Mouse (Mus musculus) intestine, embryonic 16.5 days (tissue): ENCODE data around the gene Marveld2. TPM values are rescaled to one million over a fixed set of nuclear protein-coding genes. Genes with fewer than 3 reads are reported as not detected.

Experiments
- ATAC-seq: fragments of 200-750 bp; cut with Nextera tagmentation; 2 replicates; pipeline ENCODE4 v1.8.0; 2017; ENCODE audit warnings: moderate TSS enrichment, moderate library complexity
- H3K27ac ChIP-seq: fragments of 300-500 bp; sonication (generic); 2 replicates; pipeline ENCODE4 v1.5.1; 2014; ENCODE audit warnings: mild to moderate bottlenecking, low read length
- H3K27me3 ChIP-seq: fragments of 300-500 bp; sonication (generic); replicated peaks from 2 replicates; pipeline ENCODE4 v1.6.1; 2014; ENCODE audit warnings: low read length, control low read depth, mixed read lengths; ENCODE audit not compliant: control insufficient read depth, insufficient read depth
- H3K36me3 ChIP-seq: fragments of 300-500 bp; sonication (generic); 2 replicates; pipeline ENCODE4 v1.6.1; 2014; ENCODE audit warnings: low read length, control low read depth; ENCODE audit not compliant: control insufficient read depth, insufficient read depth
- H3K4me1 ChIP-seq: fragments of 300-500 bp; sonication (generic); 2 replicates; pipeline ENCODE4 v1.6.1; 2014; ENCODE audit warnings: low read length, control low read depth, mixed read lengths; ENCODE audit not compliant: control insufficient read depth, insufficient read depth
- H3K4me2 ChIP-seq: fragments of 300-500 bp; sonication (generic); 2 replicates; pipeline ENCODE4 v1.6.1; 2014; ENCODE audit warnings: low read depth, low read length, control low read depth
- H3K4me3 ChIP-seq: fragments of 300-500 bp; sonication (generic); 2 replicates; pipeline ENCODE4 v1.5.1; 2014; ENCODE audit warnings: mild to moderate bottlenecking, low read length
- H3K9ac ChIP-seq: fragments of 300-500 bp; sonication (generic); 2 replicates; pipeline ENCODE4 v1.6.1; 2014; ENCODE audit warnings: low read depth, low read length
- H3K9me3 ChIP-seq: fragments of 300-500 bp; sonication (generic); 2 replicates; pipeline ENCODE4 v1.6.1; 2016; ENCODE audit warnings: low read length, control low read depth; ENCODE audit not compliant: control insufficient read depth
- WGBS: fragments of 180-500 bp; shearing (Covaris S2); extraction: QIAGEN DNeasy Blood & Tissue Kit; methylation state at CpG from one replicate; pipeline ENCODE4 v1.1.7; 2014; 5-methylcytosine and 5-hydroxymethylcytosine counted together
- polyA plus RNA-seq: library from polyadenylated mRNA; unstranded; fragments of >200 nt; fragmentation: Nextera tagmentation; extraction: Ambion mirVana; gene quantifications from 2 replicates; pipeline ENCODE4 v1.2.1, GENCODE M21; 2015

Gene Marveld2
- polyA plus RNA-seq, 1 experiment from 2014 or later, result 29.5 TPM

GRCm38 (mm10) chr13:100634106-100634691, 17.4 kb upstream of the Marveld2 start:
- 92% methylated on average over 3 of the region's 3 CpGs for WGBS

GRCm38 (mm10) chr13:100622241-100622640, 5.5 kb upstream of the Marveld2 start:
- Histone ChIP-seq H3K4me2 (no peak overlapping the region), H3K9me3 (no peaks in the 10 kb centered on the region), H3K4me3 (no peak overlapping the region), H3K36me3 (peaks cover 3% of the 10 kb centered on the region; the same call in 1 of the 2 replicates), H3K9ac (no peak overlapping the region), H3K4me1 (no peaks in the 10 kb centered on the region), H3K27ac (no peak overlapping the region), H3K27me3 (no peaks in the 10 kb centered on the region)
- 73% methylated on average over 4 of the region's 4 CpGs for WGBS
- no peak for ATAC-seq

More at GRCm38 (mm10) chr13:100634106-100634691, 17.4 kb upstream of the Marveld2 start:
- Histone ChIP-seq H3K4me2 (no peak overlapping the region), H3K4me3 (no peak overlapping the region), H3K4me1 (no peaks in the 10 kb centered on the region), H3K9ac (no peak overlapping the region), H3K27ac (no peak overlapping the region), H3K27me3 (no peaks in the 10 kb centered on the region), H3K9me3 (no peaks in the 10 kb centered on the region), H3K36me3 (peaks cover 2% of the 10 kb centered on the region; the same call in 1 of the 2 replicates)
- no peak for ATAC-seq

- no peak overlapping the region for H3K27ac ChIP-seq
- no peaks in the 10 kb centered on the region for H3K4me1 ChIP-seq
- H3K4me2 ChIP-seq, result no peak overlapping the region
- peaks cover 3% of the 10 kb centered on the region; the same call in 1 of the 2 replicates for H3K36me3 ChIP-seq
- H3K4me3 ChIP-seq, result no peak overlapping the region
- no peaks in the 10 kb centered on the region for H3K27me3 ChIP-seq
- 84% methylated on average over 13 of the region's 13 CpGs for WGBS
- ATAC-seq, result no peak
- H3K9me3 ChIP-seq, result no peaks in the 10 kb centered on the region
- H3K9ac ChIP-seq, result no peak overlapping the region
Measured at GRCm38 (mm10) chr13:100617583-100617982, 812 bp upstream of the Marveld2 start.

- Histone ChIP-seq H3K4me3 (no peak overlapping the region), H3K36me3 (peaks cover 9% of the 10 kb centered on the region), H3K9me3 (no peaks in the 10 kb centered on the region), H3K27me3 (no peaks in the 10 kb centered on the region), H3K9ac (no peak overlapping the region), H3K27ac (no peak overlapping the region), H3K4me2 (no peak overlapping the region), H3K4me1 (no peaks in the 10 kb centered on the region)
- WGBS, result 49% methylated on average over 2 of the region's 2 CpGs
- no peak for ATAC-seq
Measured at GRCm38 (mm10) chr13:100612903-100613302, 3.9 kb downstream of the Marveld2 start.

GRCm38 (mm10) chr13:100612251-100612650, 4.5 kb downstream of the Marveld2 start:
- no peak overlapping the region for H3K4me2 ChIP-seq
- no peak overlapping the region for H3K9ac ChIP-seq
- no peaks in the 10 kb centered on the region for H3K4me1 ChIP-seq
- H3K36me3 ChIP-seq, result peaks cover 9% of the 10 kb centered on the region
- H3K27ac ChIP-seq, result no peak overlapping the region
- H3K9me3 ChIP-seq, result no peaks in the 10 kb centered on the region
- ATAC-seq, result no peak
- 97% methylated on average over 10 of the region's 10 CpGs for WGBS
- H3K27me3 ChIP-seq, result no peaks in the 10 kb centered on the region
- H3K4me3 ChIP-seq, result no peak overlapping the region

- 88% methylated on average over 13 of the region's 13 CpGs for WGBS
- ATAC-seq, result no peak
- H3K4me2 ChIP-seq, result no peak overlapping the region
Measured at GRCm38 (mm10) chr13:100611266-100611665, 5.5 kb downstream of the Marveld2 start.

GRCm38 (mm10) chr13:100607756-100608155, 9.0 kb downstream of the Marveld2 start:
- H3K4me2 ChIP-seq, result no peak overlapping the region
- H3K36me3 ChIP-seq, result peaks cover 15% of the 10 kb centered on the region
- H3K4me1 ChIP-seq, result peaks cover 4% of the 10 kb centered on the region; the same call in 1 of the 2 replicates
- no peaks in the 10 kb centered on the region for H3K27me3 ChIP-seq
- no peak overlapping the region for H3K4me3 ChIP-seq
- 88% methylated on average over 8 of the region's 8 CpGs for WGBS
- ATAC-seq, result no peak
- H3K9ac ChIP-seq, result no peak overlapping the region
- H3K27ac ChIP-seq, result no peak overlapping the region
- 0 out of 2 replicates have a peak, but pooled peaks cover 4% of the 10 kb centered on the region for H3K9me3 ChIP-seq

More at GRCm38 (mm10) chr13:100611266-100611665, 5.5 kb downstream of the Marveld2 start:
- Histone ChIP-seq H3K4me3 (no peak overlapping the region), H3K27me3 (no peaks in the 10 kb centered on the region), H3K27ac (no peak overlapping the region), H3K4me1 (peaks cover 4% of the 10 kb centered on the region; the same call in 1 of the 2 replicates), H3K9me3 (no peaks in the 10 kb centered on the region), H3K9ac (no peak overlapping the region), H3K36me3 (peaks cover 9% of the 10 kb centered on the region)

- Histone ChIP-seq H3K4me1 (peaks cover 8% of the 10 kb centered on the region), H3K9me3 (0 out of 2 replicates have a peak, but pooled peaks cover 4% of the 10 kb centered on the region), H3K36me3 (peaks cover 6% of the 10 kb centered on the region), H3K27me3 (no peaks in the 10 kb centered on the region), H3K4me2 (no peak overlapping the region), H3K9ac (0 out of 2 replicates have a peak overlapping the region, but pooled peaks have one; percentile 15), H3K27ac (peak overlapping the region; percentile 72), H3K4me3 (no peak overlapping the region)
- 69% methylated on average over 1 of the region's 1 CpGs for WGBS
- ATAC-seq, result peak; percentile 66
Measured at GRCm38 (mm10) chr13:100605845-100606244, 10.9 kb downstream of the Marveld2 start.

GRCm38 (mm10) chr13:100603738-100604095, 13.1 kb downstream of the Marveld2 start:
- H3K4me1 ChIP-seq, result peaks cover 12% of the 10 kb centered on the region
- H3K9ac ChIP-seq, result no peak overlapping the region
- peaks cover 6% of the 10 kb centered on the region for H3K36me3 ChIP-seq
- 88% methylated on average over 11 of the region's 11 CpGs for WGBS
- 0 out of 2 replicates have a peak, but pooled peaks cover 4% of the 10 kb centered on the region for H3K9me3 ChIP-seq
- no peak for ATAC-seq
- no peak overlapping the region for H3K4me2 ChIP-seq
- no peaks in the 10 kb centered on the region for H3K27me3 ChIP-seq
- H3K27ac ChIP-seq, result no peak overlapping the region
- no peak overlapping the region for H3K4me3 ChIP-seq
